Mouse (Mus musculus) ES-E14 (cell line): ENCODE data around the gene Zfp738. TPM values are rescaled to one million over a fixed set of nuclear protein-coding genes. Genes with fewer than 3 reads are reported as not detected.
"Not testable (repeated sequence)": the region's sequence is repeated elsewhere in the genome, so short reads cannot be mapped to it uniquely, and the experiment has no call there.

Experiments
- DNase-seq: peaks from one replicate; pipeline ENCODE4 v3.0.0-alpha.2; 2013; ENCODE audit warnings: low read depth, low spot score
- H3K27ac ChIP-seq: 2 replicates; pipeline ENCODE4 v1.5.1; 2012; ENCODE audit warnings: low read depth, mild to moderate bottlenecking, low read length, moderate library complexity, mixed read lengths; ENCODE audit not compliant: poor library complexity, insufficient read depth, severe bottlenecking
- H3K36me3 ChIP-seq: 2 replicates; pipeline ENCODE4 v1.6.1; 2012; ENCODE audit warnings: mild to moderate bottlenecking, low read length, moderate library complexity, mixed read lengths; ENCODE audit not compliant: control insufficient read depth, poor library complexity, insufficient read depth, severe bottlenecking
- H3K4me1 ChIP-seq, 2 experiments: fragments of 150-350 bp in 1 of 2; sonication (generic) in 1 of 2; 2 replicates each; pipeline ENCODE4 v1.6.1; 2012; ENCODE audit warnings: low read length in 2 of 2, mild to moderate bottlenecking in 1 of 2, mixed read lengths in 1 of 2; ENCODE audit not compliant: control insufficient read depth in 2 of 2, insufficient read depth in 2 of 2, poor library complexity in 1 of 2
- H3K4me3 ChIP-seq, 2 experiments: fragments of 150-350 bp in 1 of 2; sonication (generic) in 1 of 2; 2 replicates each; pipeline ENCODE4 v1.5.1; 2012; ENCODE audit warnings: low read length in 2 of 2, low read depth in 1 of 2, mild to moderate bottlenecking in 1 of 2, mixed read lengths in 1 of 2; ENCODE audit not compliant: insufficient read depth in 1 of 2, poor library complexity in 1 of 2, severe bottlenecking in 1 of 2
- H3K9ac ChIP-seq: 2 replicates; pipeline ENCODE4 v1.6.1; 2012; ENCODE audit warnings: low read depth, mild to moderate bottlenecking, low read length, mixed read lengths; ENCODE audit not compliant: poor library complexity, insufficient read depth, severe bottlenecking
- H3K9me3 ChIP-seq: fragments of 150-350 bp; sonication (generic); 2 replicates; pipeline ENCODE4 v1.6.1; 2012; ENCODE audit warnings: low read depth, mild to moderate bottlenecking, low read length; ENCODE audit not compliant: control insufficient read depth, insufficient read depth
- CHD2 ChIP-seq: IDR thresholded peaks from 2 replicates; pipeline ENCODE4 v1.6.1; 2014; ENCODE audit warnings: mild to moderate bottlenecking, low read depth, low read length, inconsistent platforms
- HCFC1 ChIP-seq: IDR thresholded peaks from 2 replicates; pipeline ENCODE4 v1.6.1; 2012; ENCODE audit warnings: low read length, inconsistent platforms, borderline replicate concordance; ENCODE audit not compliant: insufficient read depth
- MAFK ChIP-seq: IDR thresholded peaks from 2 replicates; pipeline ENCODE4 v1.6.1; 2014; ENCODE audit warnings: mild to moderate bottlenecking, low read depth, low read length, inconsistent platforms; ENCODE audit not compliant: insufficient read depth
- ZC3H11A ChIP-seq: IDR thresholded peaks from 2 replicates; pipeline ENCODE4 v1.6.1; 2012; ENCODE audit warnings: low read depth, mild to moderate bottlenecking, inconsistent platforms, low read length, borderline replicate concordance
- ZNF384 ChIP-seq: IDR thresholded peaks from 2 replicates; pipeline ENCODE4 v1.6.1; 2012; ENCODE audit warnings: low read depth, low read length, inconsistent platforms
- in situ Hi-C, 2 experiments: fragments of 600-800 bp; cut with MboI; formaldehyde crosslinking; loops; one replicate each; pipeline ENCODE4 v1.15.1; 2025; ENCODE audit warnings: low sequenced_read_pairs in 2 of 2, inconsistent platforms in 1 of 2; ENCODE audit not compliant: unreplicated experiment in 2 of 2
- total RNA-seq: library from RNA; depleted of rRNA; stranded (reverse); fragments of 300-350 nt; gene quantifications from 2 replicates; pipeline ENCODE4 v1.2.3, GENCODE M21; 2012; rRNA removed

Gene Zfp738
- total RNA-seq = 12.8 and 16.6 TPM in 2 replicates

DNA sequence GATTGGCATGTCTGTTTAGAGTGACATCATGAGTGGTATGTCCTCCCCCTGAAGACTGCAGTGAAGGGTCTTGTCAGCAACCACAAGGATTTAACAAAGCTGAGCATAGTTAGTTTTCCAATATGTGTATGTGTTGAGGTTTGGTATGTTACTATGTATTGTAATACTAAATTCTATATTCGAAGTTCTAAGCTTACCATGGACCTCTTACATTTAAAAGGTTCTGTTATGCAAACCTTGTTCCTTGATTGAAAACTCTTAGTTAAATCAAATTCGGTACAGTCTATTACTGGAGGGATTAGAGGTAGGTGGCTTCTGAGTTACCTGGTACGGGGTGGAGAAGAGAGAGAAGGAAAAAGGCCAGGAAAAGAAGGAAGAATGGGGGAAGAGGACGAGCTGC is at the start of gene Zfp738:
Zfp738 (minus strand) TSS at position 101 of the 400 bp plus-strand sequence.
- in situ Hi-C loops = no loop called here
- Histone ChIP-seq H3K27ac (no peak within 1 kb of the TSS), H3K4me1 (no peaks in the 10 kb centered on the region), H3K4me3 (no peak within 1 kb of the TSS), H3K36me3 (no peaks in the 10 kb centered on the region), H3K9ac (no peak within 1 kb of the TSS), H3K9me3 (no peaks in the 10 kb centered on the region)
- DNase-seq = no peak
- TF ChIP-seq ZC3H11A = no peak
- no peak for TF ChIP-seq ZNF384
- TF ChIP-seq HCFC1 = no peak
- no peak for TF ChIP-seq MAFK
- TF ChIP-seq CHD2 = no peak

- DNase-seq, H3K27ac ChIP-seq, H3K9ac ChIP-seq, in situ Hi-C loops, H3K4me3 ChIP-seq, H3K36me3 ChIP-seq, H3K4me1 ChIP-seq, H3K9me3 ChIP-seq: not testable (repeated sequence)
Observed at GRCm38 (mm10) chr13:67734391-67734790, 47.5 kb upstream of the Zfp738 start.

DNA sequence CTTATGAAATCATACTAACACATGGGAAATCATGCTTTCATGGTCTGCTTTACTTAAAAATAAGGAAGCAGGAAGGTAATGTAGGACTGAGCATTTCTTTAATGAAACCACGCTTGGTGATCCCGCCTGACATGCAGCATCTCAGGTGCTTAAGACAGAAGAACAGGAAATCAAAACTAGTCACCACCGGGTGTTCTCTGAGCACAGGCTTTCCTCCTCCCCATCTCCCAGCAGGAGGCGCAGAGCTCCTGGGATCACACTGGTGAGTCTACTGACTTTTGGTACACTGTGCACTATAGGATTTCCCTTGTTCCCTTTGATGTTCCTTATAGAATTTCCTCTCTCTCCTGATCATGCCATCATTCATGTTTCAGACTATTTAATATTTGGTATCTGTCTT is 42.6 kb upstream of the Zfp738 start:
- not testable (repeated sequence) for DNase-seq, H3K36me3 ChIP-seq, H3K4me1 ChIP-seq, H3K27ac ChIP-seq, H3K9me3 ChIP-seq, H3K9ac ChIP-seq
- in situ Hi-C loops = loop anchor here in 1 of 2 experiments (5.0 kb wide), 1 partner anchor 462 kb away; no protein-coding TSS in a partner anchor
- peak overlapping the region in 1 of 2 experiments; percentile 73; a peak in 3 of 4 replicates for H3K4me3 ChIP-seq

DNA sequence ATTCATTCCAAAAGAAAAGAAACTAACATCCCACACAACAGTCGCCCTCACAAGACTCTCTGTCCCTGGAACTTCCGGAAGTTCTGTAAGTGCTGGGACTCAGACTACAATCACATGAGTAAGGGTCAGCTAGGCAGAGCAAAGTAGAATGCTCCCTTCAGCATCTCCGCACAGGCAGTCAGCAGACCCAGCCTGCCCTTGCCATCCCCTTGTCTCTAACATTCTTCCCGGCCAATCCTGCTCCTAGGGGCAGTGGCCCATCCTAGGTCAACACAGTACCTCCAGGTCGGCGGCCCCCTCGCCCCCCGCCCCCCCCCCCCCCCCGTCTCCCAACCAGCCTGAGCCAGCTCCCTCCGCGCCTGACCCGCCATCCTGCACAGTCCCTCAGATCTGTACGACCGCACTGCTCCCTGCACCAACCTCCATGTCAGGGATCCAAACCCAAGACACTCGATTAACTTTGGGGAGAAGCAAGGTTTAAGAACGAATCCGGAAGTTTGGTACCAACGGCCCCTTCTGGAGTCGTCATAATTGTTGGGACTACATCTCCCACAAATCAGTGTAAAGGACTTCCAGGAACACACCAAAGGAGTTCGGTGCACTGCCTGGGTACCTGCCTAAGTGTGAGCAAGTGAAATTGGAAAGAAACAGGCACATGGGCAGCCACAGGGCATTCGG is 41.9 kb upstream of the Zfp738 start, which contains the start of gene Zfp65:
Zfp65 (minus strand) TSS at position 533 of the 678 bp plus-strand sequence.
- Histone ChIP-seq H3K9ac (peak within 1 kb of the TSS; percentile 69), H3K4me1 (0 out of 4 replicates have a peak, but pooled peaks cover 0 to 2% of the 10 kb centered on the region in 2 experiments), H3K36me3 (no peaks in the 10 kb centered on the region), H3K4me3 (peak within 1 kb of the TSS; percentile 59 to 73), H3K27ac (0 out of 2 replicates have a peak within 1 kb of the TSS, but pooled peaks have one; percentile 49), H3K9me3 (peaks cover 2% of the 10 kb centered on the region; the same call in 1 of the 2 replicates)
- TF ChIP-seq HCFC1 = peak; percentile 88
- TF ChIP-seq ZC3H11A = no peak
- DNase-seq = peak; percentile 42
- in situ Hi-C loops = loop anchor here in 1 of 2 experiments (5.0 kb wide), 1 partner anchor 461 kb away; no protein-coding TSS in a partner anchor

DNA sequence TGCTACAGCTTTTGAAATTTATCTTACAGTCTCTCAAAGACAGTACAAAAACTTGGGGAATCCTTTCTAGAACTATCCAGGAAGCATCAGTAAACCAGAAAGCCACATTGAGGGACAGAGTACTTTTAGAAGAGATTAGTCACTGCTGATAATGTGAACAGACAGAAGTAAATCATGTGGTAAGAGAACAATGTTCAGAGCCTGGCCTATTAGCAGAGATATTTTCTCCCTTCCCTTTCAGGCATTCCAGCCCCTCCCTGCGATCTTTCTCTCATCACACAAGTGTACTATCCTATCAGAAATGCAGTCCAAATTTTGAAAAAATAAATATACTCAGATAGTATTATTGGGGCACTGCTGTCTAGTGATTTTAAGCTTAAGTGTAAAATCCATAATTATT is 41.2 kb upstream of the Zfp738 start:
- H3K4me3 ChIP-seq = peak overlapping the region in 1 of 2 experiments; percentile 73; a peak in 3 of 4 replicates
- H3K36me3 ChIP-seq = no peaks in the 10 kb centered on the region
- no peak overlapping the region for H3K27ac ChIP-seq
- DNase-seq = no peak
- H3K9ac ChIP-seq = no peak overlapping the region
- H3K4me1 ChIP-seq = 0 out of 4 replicates have a peak, but pooled peaks cover 0 to 2% of the 10 kb centered on the region in 2 experiments
- in situ Hi-C loops = loop anchor here in 1 of 2 experiments (5.0 kb wide), 1 partner anchor 461 kb away; no protein-coding TSS in a partner anchor
- TF ChIP-seq HCFC1 (no peak), CHD2 (no peak), MAFK (no peak), ZC3H11A (no peak), ZNF384 (no peak)
- no peaks in the 10 kb centered on the region for H3K9me3 ChIP-seq

GRCm38 (mm10) chr13:67725331-67725730 is 38.5 kb upstream of the Zfp738 start:
- H3K27ac ChIP-seq, H3K9ac ChIP-seq, H3K36me3 ChIP-seq, DNase-seq, H3K4me3 ChIP-seq, H3K4me1 ChIP-seq, H3K9me3 ChIP-seq: not testable (repeated sequence)
- in situ Hi-C loops = loop anchor here in 1 of 2 experiments (5.0 kb wide), 1 partner anchor 458 kb away; no protein-coding TSS in a partner anchor
